Mouse (Mus musculus): ENCODE results near the gene Gm45717. TPM values are rescaled to one million over a fixed set of nuclear protein-coding genes. Genes with fewer than 3 reads are reported as not detected.

Gene Gm45717
- polyA plus RNA-seq, 1 experiment from 2014 or later: not detected

DNA sequence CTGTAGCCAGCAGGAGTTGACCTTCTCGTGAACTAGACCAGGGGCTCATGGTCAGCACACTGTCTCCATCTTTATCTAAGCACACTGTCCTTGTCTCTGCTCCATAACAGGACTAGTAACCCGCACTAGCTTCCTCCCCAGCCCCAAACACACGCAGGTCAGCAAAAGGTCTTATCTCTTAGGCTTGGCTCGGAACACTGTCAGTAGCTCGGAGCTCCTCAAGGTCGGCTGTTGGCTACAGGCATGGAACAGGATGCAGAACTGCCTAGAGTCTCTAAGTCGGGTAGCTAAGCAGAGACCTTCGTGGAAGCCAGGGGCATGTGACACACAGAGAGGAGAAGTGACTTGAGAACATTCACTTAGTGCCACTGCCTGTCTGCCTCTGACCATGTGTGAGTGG lies 7.6 kb downstream of the Gm45717 start:
- TF ChIP-seq CTCF (IDR thresholded peaks at IDR 0.05; ENCODE audit: low read depth) (no peak), EP300 (IDR thresholded peaks at IDR 0.05; ENCODE audit: low read depth) (peak; percentile 42; the same call in 1 of the 2 replicates)
- no peak for DNase-seq
- Histone ChIP-seq H3K9me3 (ENCODE audit: low read length) (no peaks in the 10 kb centered on the region), H3K4me2 (ENCODE audit: low read depth, low read length) (no peak overlapping the region), H3K4me3 (ENCODE audit: low read depth, low read length) (no peak overlapping the region), H3K27me3 (ENCODE audit: insufficient read depth, low read length) (no peaks in the 10 kb centered on the region), H3K9ac (replicated peaks) (no peak overlapping the region), H3K36me3 (replicated peaks; ENCODE audit: insufficient read depth, low read length) (peaks cover 42% of the 10 kb centered on the region), H3K27ac (ENCODE audit: low read depth) (peak overlapping the region; percentile 75; the same call in 1 of the 2 replicates), H3K4me1 (ENCODE audit: insufficient read depth) (peaks cover 22% of the 10 kb centered on the region)
- peak; percentile 41 for ATAC-seq
- 44% methylated on average over 8 of the region's 8 CpGs for WGBS (ENCODE audit: insufficient replicate concordance)

GRCm38 (mm10) chr7:140946980-140947379 lies 8.8 kb downstream of the Gm45717 start:
- peak; percentile 34 for ATAC-seq
- peak overlapping the region; percentile 75 for H3K27ac ChIP-seq (ENCODE audit: low read depth)
- H3K9me3 ChIP-seq (ENCODE audit: low read length): no peaks in the 10 kb centered on the region
- H3K27me3 ChIP-seq (ENCODE audit: insufficient read depth, low read length): no peaks in the 10 kb centered on the region
- TF ChIP-seq EP300 (IDR thresholded peaks at IDR 0.05; ENCODE audit: low read depth) (peak; percentile 48; the same call in 1 of the 2 replicates), CTCF (IDR thresholded peaks at IDR 0.05; ENCODE audit: low read depth) (no peak)
- WGBS (ENCODE audit: insufficient replicate concordance): 27% methylated on average over 7 of the region's 7 CpGs
- no peak for DNase-seq
- H3K4me3 ChIP-seq (ENCODE audit: low read depth, low read length): no peak overlapping the region
- H3K36me3 ChIP-seq (replicated peaks; ENCODE audit: insufficient read depth, low read length): peaks cover 42% of the 10 kb centered on the region
- no peak overlapping the region for H3K4me2 ChIP-seq (ENCODE audit: low read depth, low read length)
- peaks cover 26% of the 10 kb centered on the region for H3K4me1 ChIP-seq (ENCODE audit: insufficient read depth)
- no peak overlapping the region for H3K9ac ChIP-seq (replicated peaks)

GRCm38 (mm10) chr7:140946311-140946710 lies 9.4 kb downstream of the Gm45717 start:
- TF ChIP-seq EP300 (IDR thresholded peaks at IDR 0.05; ENCODE audit: low read depth) (no peak), CTCF (IDR thresholded peaks at IDR 0.05; ENCODE audit: low read depth) (no peak)
- H3K36me3 ChIP-seq (replicated peaks; ENCODE audit: insufficient read depth, low read length): peaks cover 38% of the 10 kb centered on the region
- peak overlapping the region; percentile 46; the same call in 1 of the 2 replicates for H3K27ac ChIP-seq (ENCODE audit: low read depth)
- no peak overlapping the region for H3K4me2 ChIP-seq (ENCODE audit: low read depth, low read length)
- H3K4me3 ChIP-seq (ENCODE audit: low read depth, low read length): no peak overlapping the region
- no peaks in the 10 kb centered on the region for H3K27me3 ChIP-seq (ENCODE audit: insufficient read depth, low read length)
- 75% methylated on average over 10 of the region's 10 CpGs for WGBS (ENCODE audit: insufficient replicate concordance)
- DNase-seq (no peak), ATAC-seq (no peak)
- no peaks in the 10 kb centered on the region for H3K9me3 ChIP-seq (ENCODE audit: low read length)
- peaks cover 26% of the 10 kb centered on the region for H3K4me1 ChIP-seq (ENCODE audit: insufficient read depth)
- H3K9ac ChIP-seq (replicated peaks): no peak overlapping the region

GRCm38 (mm10) chr7:140945247-140945646 lies 10.5 kb downstream of the Gm45717 start:
- no peaks in the 10 kb centered on the region for H3K27me3 ChIP-seq (ENCODE audit: insufficient read depth, low read length)
- H3K36me3 ChIP-seq (replicated peaks; ENCODE audit: insufficient read depth, low read length): peaks cover 37% of the 10 kb centered on the region
- peaks cover 25% of the 10 kb centered on the region for H3K4me1 ChIP-seq (ENCODE audit: insufficient read depth)
- no peaks in the 10 kb centered on the region for H3K9me3 ChIP-seq (ENCODE audit: low read length)
- 81% methylated on average over 5 of the region's 5 CpGs for WGBS (ENCODE audit: insufficient replicate concordance)
- ATAC-seq (no peak), DNase-seq (no peak)
- H3K4me3 ChIP-seq (ENCODE audit: low read depth, low read length): no peak overlapping the region
- no peak overlapping the region for H3K9ac ChIP-seq (replicated peaks)
- no peak for TF ChIP-seq EP300 (IDR thresholded peaks at IDR 0.05; ENCODE audit: low read depth)
- TF ChIP-seq CTCF (IDR thresholded peaks at IDR 0.05; ENCODE audit: low read depth): no peak
- H3K4me2 ChIP-seq (ENCODE audit: low read depth, low read length): no peak overlapping the region
- H3K27ac ChIP-seq (ENCODE audit: low read depth): no peak overlapping the region

DNA sequence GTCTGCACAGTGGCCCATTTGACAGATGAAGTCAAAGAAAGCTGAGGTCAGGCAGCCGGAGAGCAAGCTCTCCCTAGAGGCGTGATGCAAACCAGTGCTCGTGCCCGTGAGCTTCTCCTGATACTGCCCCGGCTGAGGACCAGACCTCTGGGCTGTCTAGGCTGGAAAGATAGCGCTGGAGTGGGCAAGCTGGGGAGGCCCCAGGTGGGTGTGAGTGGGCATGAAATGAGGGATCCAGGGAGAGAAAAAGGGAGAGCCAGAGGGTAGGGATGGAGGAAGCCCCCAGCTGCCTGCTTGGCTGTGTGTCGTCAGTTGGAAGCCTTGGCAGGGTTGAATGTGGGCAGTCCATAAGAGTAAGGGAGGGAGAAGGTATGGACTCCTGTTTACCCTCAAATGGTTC lies 11.5 kb downstream of the Gm45717 start:
- Histone ChIP-seq H3K4me3 (ENCODE audit: low read depth, low read length) (no peak overlapping the region), H3K4me1 (ENCODE audit: insufficient read depth) (peaks cover 25% of the 10 kb centered on the region), H3K27me3 (ENCODE audit: insufficient read depth, low read length) (no peaks in the 10 kb centered on the region), H3K27ac (ENCODE audit: low read depth) (no peak overlapping the region), H3K4me2 (ENCODE audit: low read depth, low read length) (no peak overlapping the region), H3K36me3 (replicated peaks; ENCODE audit: insufficient read depth, low read length) (peaks cover 29% of the 10 kb centered on the region), H3K9me3 (ENCODE audit: low read length) (no peaks in the 10 kb centered on the region), H3K9ac (replicated peaks) (no peak overlapping the region)
- no peak for ATAC-seq
- 79% methylated on average over 7 of the region's 7 CpGs for WGBS (ENCODE audit: insufficient replicate concordance)
- TF ChIP-seq EP300 (IDR thresholded peaks at IDR 0.05; ENCODE audit: low read depth) (no peak), CTCF (IDR thresholded peaks at IDR 0.05; ENCODE audit: low read depth) (no peak)
- DNase-seq: no peak

DNA sequence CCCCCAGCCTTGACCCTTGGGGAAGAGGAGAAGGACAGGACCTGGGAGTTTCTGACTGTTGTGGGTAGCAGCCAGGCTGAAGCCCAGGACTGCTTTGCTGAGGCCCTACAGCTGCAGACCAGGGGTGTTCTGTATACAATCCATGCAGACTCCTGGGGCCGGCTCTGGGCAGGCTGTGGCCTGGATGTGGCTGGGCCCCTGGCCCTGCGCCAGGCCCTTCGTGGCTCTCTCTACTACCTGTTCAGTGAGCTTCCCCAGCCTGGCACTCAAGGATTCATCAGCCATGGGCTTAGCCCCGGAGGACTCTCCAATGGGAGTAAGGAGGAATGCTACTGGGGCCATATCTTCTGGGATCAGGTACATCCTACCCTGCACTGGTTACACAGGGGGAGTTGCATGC lies 12.4 kb downstream of the Gm45717 start:
- ATAC-seq (no peak), DNase-seq (no peak)
- H3K36me3 ChIP-seq (replicated peaks; ENCODE audit: insufficient read depth, low read length): peaks cover 21% of the 10 kb centered on the region; the same call in 1 of the 2 replicates
- no peaks in the 10 kb centered on the region for H3K9me3 ChIP-seq (ENCODE audit: low read length)
- TF ChIP-seq CTCF (IDR thresholded peaks at IDR 0.05; ENCODE audit: low read depth) (no peak), EP300 (IDR thresholded peaks at IDR 0.05; ENCODE audit: low read depth) (no peak)
- H3K4me2 ChIP-seq (ENCODE audit: low read depth, low read length): no peak overlapping the region
- peak overlapping the region; percentile 97 for H3K27ac ChIP-seq (ENCODE audit: low read depth)
- peak overlapping the region; percentile 75 for H3K9ac ChIP-seq (replicated peaks)
- 76% methylated on average over 4 of the region's 4 CpGs for WGBS (ENCODE audit: insufficient replicate concordance)
- no peak overlapping the region for H3K4me3 ChIP-seq (ENCODE audit: low read depth, low read length)
- H3K27me3 ChIP-seq (ENCODE audit: insufficient read depth, low read length): no peaks in the 10 kb centered on the region
- H3K4me1 ChIP-seq (ENCODE audit: insufficient read depth): peaks cover 25% of the 10 kb centered on the region

All from liver, postnatal 0 days (tissue).